Mouse (Mus musculus): ENCODE results near the gene Prdm10.
A peak's percentile ranks its signal among the peaks of the same experiment; 100 is the strongest.

Prdm10 gene

DNA sequence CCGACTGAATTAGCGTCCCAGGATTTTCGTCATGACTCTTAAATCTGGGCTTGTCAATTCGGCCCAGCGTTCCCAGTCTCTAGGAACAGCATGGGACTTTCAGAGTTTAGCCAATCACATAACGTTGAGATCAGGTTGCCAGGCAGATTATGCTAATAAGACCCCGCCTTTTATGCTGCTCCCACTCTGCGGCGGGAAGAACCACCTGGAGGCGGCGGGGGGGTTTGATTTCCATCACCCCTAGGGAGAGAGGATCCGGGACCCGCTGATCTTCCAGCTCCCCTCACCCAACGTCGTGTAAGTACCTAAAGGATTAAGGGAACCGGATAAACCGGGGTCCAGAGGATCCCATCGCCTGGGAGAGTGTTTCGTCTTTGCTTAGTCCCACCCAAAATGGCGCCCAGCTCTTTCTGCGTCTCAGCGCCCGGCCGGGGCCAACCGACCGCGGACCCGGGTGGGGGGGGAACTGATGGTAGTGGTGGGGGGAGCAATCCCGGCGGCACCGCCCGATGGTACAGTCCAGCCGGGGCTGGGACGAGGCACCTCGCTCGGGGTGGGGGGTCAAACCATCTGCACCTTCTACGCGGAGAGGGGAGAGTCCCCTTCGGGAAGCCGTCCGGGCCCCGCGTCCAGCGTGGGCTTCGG lies at the start of gene Prdm10:
Gene Prdm10 (plus strand): TSS at position 173 of the 645 bp plus-strand sequence.
- peak; percentile 96 to 99 for DNase-seq (ENCODE audit: inconsistent age in 2 of 2, low spot score in 1 of 2)

DNA sequence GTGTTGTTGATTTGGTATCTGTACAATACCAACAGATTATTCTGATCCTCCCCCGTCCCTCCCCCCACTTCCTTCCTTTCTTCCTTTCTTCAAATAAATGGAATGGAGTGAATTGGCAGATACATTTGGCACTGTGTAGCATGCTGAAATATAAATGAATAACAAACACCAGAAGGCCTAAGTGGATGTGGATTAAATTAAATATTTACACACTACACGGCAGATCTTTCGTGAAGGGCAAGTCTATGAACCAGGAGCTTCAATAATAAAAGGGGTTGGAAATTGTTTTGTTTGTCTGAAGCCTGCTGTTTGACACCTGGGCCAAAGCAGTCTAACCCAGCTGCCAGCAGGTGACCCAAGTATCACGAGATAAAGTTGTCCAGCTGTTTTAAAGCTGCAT lies 45.3 kb upstream of the Prdm10 start:
- DNase-seq (ENCODE audit: inconsistent age in 2 of 2, low spot score in 1 of 2) = no peak

DNA sequence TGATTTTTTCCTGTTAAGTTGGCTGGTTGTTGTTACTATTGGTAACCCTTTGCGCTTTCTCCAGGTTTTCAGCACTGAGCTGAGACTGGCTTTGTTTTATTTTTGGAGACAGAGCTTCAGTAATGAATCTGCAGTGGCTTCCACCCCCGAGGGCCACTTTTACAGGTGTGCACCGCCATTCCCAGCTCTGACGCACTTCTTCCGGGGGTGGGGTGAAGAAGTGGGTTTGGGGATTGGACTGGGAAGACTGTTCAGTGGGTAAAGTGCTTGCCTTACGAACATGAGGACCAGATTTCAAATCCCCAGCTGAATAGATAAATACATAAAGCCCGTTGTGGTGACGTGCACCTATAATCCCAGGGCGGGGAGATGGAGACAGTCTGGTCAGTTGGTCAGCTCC lies 44.8 kb upstream of the Prdm10 start:
- peak in 1 of 2 experiments; percentile 16 for DNase-seq (ENCODE audit: inconsistent age in 2 of 2, low spot score in 1 of 2)

DNA sequence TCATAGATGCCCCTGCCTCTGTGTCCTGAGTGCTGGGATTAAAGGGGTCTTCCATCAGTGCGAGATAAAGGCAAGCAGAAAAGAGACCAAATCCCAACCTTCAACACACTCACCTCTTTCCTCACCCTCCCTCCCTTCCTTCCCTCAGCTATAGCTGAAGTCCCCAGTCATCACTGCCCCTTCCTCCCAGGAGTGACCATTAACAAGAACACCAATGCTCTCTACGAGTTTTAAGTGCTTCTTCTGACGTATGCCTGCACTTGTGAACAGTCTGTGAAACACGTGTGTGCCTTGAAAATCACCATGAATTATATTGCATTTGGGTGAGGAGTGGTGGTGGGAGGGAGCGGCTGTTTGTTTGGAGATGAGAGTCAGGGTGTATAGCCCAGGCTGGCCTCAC lies 44.3 kb upstream of the Prdm10 start:
- DNase-seq (ENCODE audit: inconsistent age in 2 of 2, low spot score in 1 of 2) = peak in 1 of 2 experiments; percentile 13

DNA sequence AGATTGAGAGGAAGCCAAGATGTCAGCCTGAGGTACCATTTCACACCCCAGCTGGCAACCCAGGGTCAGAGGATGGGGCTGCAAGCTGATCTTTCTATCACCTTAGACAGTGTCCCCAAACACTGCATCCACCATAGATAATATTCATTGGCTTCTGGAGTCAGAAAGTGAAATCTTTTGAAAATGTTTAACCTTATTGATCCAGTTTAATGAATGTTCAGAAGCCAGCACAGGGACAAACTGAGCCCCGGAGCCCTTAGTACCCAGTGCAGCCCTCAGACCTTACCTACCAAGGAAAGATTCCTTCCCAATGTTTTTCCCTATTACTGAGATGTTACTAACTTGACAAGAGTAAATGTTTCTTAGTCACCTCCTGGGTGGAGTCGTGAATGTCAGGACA lies 41.8 kb upstream of the Prdm10 start:
- peak in 1 of 2 experiments; percentile 17 for DNase-seq (ENCODE audit: inconsistent age in 2 of 2, low spot score in 1 of 2)

DNA sequence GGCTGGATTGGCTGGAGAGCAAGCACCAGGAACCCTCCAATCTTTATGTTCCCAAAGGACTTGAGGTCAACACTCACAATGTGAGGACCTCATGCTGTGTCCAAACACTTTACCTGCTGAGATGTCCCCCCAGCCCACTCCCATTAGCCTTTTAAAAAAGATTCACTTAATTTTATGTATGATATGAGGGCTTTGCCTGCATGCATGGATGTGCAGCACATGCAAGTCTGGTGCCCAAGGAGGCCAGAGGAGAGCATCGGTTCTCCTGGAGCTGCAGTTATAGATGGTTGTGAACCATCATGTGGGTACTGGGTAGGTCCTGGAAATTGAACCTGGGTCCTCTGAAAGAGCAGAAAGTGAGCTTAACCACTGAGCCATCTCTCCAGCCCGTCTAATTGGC lies 40.8 kb upstream of the Prdm10 start:
- peak in 1 of 2 experiments; percentile 13 for DNase-seq (ENCODE audit: inconsistent age in 2 of 2, low spot score in 1 of 2)

DNA sequence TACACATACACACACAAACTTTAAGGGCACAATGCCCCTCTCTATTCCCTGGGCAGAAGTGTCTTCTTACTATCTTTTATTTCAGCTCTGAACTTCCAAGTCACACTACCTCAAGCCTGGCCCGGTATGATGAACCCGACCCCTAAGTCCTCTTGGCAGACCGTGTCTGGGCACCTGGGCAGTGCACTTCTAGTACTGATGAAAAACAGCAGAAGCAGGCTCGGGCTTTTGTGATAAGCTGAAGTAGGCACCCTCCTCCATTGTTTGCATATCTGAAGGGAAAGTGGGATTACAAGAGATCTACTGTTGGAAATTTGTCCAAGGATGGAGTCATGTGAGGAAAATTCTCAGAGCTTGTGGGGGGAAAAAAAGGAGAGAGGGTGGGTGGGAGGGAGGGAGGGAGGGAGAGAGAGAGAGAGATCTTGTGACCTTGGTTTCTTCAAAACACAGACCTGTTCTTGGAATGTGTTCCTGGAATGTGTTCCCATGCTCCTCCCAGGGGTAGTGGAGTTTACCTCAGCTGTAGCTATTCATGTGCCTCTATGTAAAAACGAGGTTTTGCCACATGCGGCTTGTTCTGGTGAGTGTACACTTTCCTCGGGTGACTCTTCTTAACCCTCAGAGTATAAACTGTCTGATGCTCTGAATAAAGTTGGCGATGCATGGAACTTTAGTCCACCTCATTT lies 39.7 kb upstream of the Prdm10 start:
- DNase-seq (ENCODE audit: inconsistent age in 2 of 2, low spot score in 1 of 2) = peak in 1 of 2 experiments; percentile 36

DNA sequence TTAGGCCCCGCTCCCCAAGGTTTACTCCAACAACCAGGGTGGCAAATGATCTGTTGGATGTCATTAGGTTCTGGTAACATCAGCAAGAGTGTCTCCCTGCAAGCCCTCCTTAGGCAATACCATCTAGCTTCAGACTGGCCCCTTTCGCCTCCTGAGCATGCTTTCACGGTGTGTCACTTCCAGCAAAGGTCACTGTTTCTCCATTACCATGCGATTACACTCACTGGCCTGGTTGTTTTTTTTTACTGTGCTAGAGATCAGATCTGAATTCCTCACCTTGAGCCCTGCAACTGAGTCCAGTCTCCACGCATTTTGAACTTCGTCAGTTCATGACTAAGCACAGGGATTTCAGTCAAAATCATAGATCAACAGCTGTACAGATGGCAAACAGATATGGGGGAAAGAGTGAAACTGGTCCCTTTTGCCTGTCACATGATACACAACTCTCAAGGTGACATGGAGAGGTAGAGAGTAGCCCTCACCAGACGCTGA lies 39.1 kb upstream of the Prdm10 start:
- peak; percentile 63 to 87 for DNase-seq (ENCODE audit: inconsistent age in 2 of 2, low spot score in 1 of 2)

DNA sequence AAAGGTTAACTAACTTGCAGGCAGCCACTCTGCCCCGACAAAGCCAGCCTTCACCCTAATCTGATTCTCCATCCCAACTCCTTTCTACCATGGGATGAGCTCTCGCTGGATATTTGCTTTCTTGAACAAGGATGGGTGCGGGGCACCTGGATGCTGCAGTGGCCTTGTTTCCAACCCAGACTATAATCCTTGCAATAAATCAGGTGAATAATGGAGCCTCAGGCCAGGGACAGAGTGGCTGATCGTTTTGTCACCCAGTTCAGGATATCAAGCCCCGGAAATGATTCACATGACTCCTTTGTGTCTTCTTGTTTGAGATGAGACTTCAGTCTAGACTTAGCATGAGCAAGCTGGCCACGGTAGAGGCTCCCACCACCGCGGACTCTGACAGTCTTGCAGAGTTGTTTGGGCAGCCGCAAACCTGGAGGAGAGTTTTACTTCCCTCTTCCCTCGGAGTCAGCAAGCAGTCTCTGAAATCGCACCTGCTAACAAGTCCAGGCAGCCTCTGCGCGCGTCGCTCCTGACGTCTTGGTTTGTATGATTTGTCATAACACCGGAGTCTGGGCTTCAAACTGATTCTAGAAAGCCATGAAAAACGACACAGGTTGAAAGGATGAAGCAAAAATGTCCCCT lies 36.9 kb upstream of the Prdm10 start:
- peak; percentile 38 to 82 for DNase-seq (ENCODE audit: inconsistent age in 2 of 2, low spot score in 1 of 2)

DNA sequence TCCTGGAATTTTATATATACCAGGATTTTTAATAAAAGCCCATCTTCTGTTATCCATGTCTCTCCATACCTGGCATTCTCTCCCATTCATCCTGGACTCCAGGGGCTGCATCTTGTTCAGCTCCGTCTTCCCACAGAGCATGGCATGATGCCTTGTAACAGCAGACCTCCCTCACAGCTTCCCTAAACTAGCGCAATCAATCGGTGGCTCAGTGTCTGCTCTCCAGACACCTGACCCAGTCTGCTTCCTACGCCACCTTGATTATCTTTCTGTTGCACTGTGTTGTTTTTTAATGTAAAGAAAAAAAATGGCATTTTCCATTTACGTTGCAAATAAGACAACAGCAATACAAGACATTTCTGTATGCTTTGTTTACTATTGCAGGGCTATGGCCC lies 36.4 kb upstream of the Prdm10 start:
- no peak for DNase-seq (ENCODE audit: inconsistent age in 2 of 2, low spot score in 1 of 2)

DNA sequence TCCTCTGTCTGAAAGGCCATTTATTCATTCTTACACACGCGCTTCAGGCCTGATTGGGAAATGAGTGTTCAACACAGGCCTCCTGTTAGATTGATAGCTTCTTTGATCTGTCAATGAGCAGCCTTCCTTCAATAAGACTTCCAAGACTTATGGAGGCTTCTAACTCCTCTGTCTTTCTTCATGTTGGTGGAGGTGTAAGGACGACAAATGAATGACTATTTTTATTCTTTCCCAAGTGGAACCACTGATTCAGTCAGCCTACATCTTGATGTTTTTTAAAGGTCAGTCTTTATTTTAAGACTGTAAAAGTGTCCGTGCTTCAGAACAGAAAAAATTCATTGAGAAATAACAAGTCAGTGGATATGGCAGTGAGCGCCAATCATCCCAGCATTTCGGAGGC lies 35.3 kb upstream of the Prdm10 start:
- no peak for DNase-seq (ENCODE audit: inconsistent age in 2 of 2, low spot score in 1 of 2)

DNA sequence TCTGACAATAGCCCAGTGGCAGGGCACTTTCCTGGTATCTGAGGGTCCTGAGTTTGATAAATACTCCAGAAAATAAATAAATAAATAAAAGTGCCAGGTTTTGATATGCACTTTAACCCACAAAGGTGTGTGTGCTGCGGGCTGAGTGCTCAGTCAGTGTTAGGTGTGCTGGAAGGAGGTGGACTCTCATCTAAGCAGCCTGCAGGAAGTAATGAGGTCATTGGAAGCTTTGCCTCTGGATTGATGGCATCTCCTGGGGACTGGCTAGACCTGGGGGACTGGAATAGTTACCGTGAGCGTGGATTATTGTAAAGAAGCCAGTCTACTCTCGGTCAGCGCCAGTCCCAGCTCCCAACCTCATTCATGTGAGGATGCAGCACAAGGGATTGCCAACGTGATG lies 33.9 kb upstream of the Prdm10 start:
- no peak for DNase-seq (ENCODE audit: inconsistent age in 2 of 2, low spot score in 1 of 2)

DNA sequence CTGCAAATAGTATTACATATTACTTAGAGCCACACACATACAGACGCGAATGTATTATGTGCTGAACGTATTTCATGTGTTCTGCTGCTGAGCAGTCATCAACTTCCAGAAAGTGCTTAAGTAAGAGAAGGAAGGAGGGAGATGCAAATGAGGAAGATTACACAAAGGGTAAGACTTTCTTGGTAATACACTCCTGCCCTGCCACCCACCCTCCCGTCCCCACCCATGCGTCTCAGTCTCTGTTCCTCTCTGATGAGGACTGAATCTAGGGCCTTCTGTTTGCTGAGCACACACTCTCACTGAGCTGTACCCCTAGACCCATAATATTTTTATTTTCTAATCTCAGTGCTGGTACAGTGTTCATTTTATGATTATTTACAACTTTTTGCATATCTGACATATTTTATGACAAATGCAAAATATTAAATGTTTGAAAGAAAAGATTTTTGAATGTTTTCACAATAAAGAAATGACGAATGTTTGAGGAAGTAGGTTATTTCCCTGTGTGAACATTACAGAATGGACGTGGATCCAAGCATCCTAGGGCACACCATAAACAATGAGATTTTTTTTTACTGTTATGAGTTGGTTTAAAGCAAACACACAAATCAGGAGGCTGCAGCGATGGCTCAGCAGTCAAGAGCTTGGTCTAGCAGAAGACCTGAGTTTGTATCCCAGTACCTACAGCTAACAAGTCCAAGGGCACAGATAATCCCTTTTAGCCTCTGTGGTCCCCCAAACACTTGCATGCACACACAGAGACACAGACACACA lies 32.7 kb upstream of the Prdm10 start:
- no peak for DNase-seq (ENCODE audit: inconsistent age in 2 of 2, low spot score in 1 of 2)

DNA sequence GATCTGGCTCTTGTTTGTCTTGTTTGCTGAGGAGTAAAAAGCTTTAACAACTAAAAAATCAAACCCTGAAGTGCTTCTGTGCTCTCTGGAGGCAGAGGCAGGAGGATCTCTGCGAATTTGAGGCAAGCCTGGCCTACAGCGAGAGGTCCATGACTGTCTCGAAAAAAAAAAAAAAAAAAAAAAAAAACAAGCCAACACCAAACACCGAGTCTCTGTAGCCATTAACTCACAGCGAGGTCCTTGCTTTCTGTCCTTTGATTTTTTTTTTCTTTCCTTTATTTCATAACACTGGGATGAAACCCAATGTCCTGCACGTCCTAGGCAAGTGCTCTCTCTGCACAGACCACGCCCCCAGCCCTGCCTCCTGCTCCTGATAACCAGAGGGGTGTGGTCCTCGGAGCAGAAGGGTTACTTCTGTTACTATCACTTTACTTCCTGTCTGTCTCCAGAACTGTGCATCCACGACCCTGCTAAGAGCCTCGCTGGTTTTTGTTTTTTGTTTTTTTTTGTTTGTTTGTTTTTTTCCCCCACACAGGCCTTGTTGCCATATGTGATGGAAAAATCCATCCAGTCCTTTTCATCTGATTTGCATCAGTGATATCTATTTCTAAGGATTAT lies 28.0 kb upstream of the Prdm10 start:
- peak; percentile 59 to 84 for DNase-seq (ENCODE audit: inconsistent age in 2 of 2, low spot score in 1 of 2)

DNA sequence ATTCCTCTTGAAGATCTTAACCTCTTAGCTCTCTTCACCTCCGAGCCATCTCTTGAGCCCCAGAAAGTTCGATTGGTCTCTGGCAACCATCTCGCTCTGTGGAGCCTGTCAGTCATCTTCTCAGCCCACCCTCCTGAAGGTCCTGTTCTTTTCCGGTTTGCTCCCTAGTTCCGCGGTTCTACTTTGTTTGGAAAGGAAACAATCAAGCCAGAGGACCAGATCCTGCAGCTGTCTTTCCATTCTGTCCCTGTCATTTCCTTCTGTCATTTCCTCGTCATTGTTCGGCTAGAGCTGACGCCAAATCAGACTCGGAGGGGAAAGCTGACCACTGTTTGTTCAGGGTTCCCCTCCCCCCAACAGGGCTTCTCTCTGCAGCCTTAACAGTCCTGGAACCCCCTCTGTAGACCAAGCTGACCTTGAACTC lies 27.0 kb upstream of the Prdm10 start:
- peak; percentile 40 to 75 for DNase-seq (ENCODE audit: inconsistent age in 2 of 2, low spot score in 1 of 2)

DNA sequence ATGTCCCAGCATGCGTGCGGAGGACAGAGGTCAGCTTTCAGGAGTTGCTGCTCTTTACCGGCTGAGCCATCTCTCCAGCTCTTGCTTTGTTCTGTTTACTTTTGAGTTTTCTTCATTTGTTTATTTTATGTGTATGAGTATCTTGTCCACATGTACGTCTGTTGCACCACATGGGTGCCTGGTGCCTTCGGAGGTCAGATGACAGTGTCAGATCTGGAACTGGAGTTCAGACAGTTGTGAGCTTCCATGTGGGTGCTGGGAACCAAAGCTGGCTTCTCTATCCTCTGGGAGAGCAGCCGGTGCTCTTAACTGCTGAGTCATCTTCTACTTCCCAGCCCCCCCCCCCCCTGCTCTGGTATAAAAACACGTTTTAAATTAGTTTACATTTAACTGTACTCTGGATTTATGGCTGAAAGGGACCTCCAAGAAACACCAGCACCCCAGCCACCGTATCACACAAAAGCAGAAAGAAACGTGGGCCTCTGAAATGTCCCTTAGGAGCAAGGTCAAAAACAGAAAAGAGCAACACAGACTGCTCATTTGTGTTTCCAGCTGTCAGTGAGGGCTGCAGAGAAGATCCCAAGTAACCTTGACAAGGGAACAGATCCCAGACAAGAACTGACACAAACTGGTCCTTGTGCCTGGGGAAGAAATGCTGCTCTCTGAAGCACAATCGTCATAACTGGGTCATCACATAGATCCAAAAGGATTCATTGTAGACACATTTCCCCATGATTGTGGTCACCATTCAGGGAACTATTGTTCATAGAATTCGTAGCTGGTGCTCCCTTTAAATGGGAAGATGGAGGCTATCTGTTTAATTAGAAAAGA lies 26.3 kb upstream of the Prdm10 start:
- peak; percentile 62 to 84 for DNase-seq (ENCODE audit: inconsistent age in 2 of 2, low spot score in 1 of 2)

DNA sequence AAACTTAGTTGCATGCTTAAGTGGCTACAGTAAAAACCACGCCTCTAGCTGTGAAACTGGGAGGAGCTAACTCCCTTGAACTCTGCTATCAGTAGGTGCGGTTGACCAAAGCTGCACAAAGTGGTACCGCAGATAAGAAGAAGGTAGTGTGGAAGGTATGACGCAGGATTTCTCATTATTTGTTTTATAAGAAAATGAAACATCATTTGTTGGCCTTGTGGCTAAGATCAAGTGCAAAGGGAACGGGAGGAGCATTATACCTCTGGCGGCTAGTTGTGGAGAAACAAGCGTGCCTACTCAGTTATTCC lies 25.7 kb upstream of the Prdm10 start:
- no peak for DNase-seq (ENCODE audit: inconsistent age in 2 of 2, low spot score in 1 of 2)

DNA sequence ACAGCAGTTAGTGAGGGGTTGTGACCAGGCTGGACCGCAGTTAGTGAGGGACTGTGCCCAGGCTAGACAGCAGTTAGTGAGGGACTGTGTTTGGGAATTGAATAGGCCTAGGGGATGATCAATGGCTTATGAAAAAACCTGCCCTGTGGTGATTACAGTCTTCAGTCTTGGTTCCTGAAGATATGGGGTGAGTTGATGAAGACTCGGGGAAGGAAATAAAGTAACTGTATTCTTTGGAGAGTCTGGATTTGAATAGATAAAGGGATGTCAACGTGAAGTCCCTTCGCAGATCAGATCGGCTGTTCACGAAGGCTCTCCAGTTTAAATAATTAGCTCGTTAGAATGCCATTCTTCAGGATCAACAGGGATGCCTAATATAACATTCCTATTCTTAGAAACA lies 24.4 kb upstream of the Prdm10 start:
- no peak for DNase-seq (ENCODE audit: inconsistent age in 2 of 2, low spot score in 1 of 2)

DNA sequence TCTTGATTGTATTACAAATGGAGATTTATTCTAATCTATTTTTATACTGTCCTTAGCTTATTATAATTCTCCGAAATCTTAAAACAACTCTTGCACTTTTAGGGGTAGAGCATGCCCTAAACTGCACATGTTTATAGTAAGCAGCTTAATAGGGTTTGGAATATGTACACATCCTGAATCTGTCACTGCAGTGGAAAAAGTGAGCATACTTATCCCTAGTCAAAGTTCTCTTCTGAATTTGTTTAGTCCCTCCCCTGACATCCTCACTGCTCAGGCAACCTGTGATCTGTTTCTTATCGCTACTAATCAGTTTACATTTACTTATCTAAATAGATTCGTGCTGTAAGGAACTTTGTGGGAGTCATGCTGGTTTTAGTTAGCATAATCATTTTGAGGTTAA lies 22.1 kb upstream of the Prdm10 start:
- DNase-seq (ENCODE audit: inconsistent age in 2 of 2, low spot score in 1 of 2) = no peak

DNA sequence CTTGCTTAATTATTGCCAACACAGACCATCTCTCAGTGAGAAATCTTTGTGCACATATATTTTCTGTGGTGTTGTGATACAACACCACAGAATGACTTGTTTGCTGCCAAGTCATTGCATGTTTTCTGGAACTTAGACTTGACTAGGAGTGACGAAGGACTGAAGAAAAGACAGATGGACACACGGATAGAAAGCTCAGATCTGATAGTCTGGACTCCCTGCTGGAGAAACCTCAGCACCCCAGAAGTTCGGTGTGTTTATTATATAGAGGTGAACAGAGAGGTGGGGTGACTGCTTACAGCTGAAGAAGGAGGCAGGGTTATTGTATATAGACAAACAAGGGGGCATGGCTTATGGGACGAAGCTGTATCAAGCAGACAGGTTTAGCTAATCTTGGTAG lies 20.1 kb upstream of the Prdm10 start:
- no peak for DNase-seq (ENCODE audit: inconsistent age in 2 of 2, low spot score in 1 of 2)

Data from adrenal gland, adult (tissue).